Mouse (Mus musculus) midbrain, postnatal 0 days (tissue): ENCODE data around the gene Kiss1r. TPM values are rescaled to one million over a fixed set of nuclear protein-coding genes. Genes with fewer than 3 reads are reported as not detected.
A peak's percentile ranks its signal among the peaks of the same experiment; 100 is the strongest.

ENCODE experiments used
- ATAC-seq: fragments of 200-750 bp; cut with Nextera tagmentation; 2 replicates; pipeline ENCODE4 v1.8.0; 2017; ENCODE audit warnings: moderate number of reproducible peaks, mild to moderate bottlenecking, moderate TSS enrichment, moderate library complexity; ENCODE audit not compliant: low FRiP score
- DNase-seq: peaks from one replicate; pipeline ENCODE4 v3.0.0-alpha.2; 2015; ENCODE audit warnings: low spot score
- H3K27ac ChIP-seq: fragments of 300-500 bp; sonication (generic); 2 replicates; pipeline ENCODE4 v1.5.1; 2014; ENCODE audit warnings: low read depth, mild to moderate bottlenecking, low read length, mixed read lengths
- H3K27me3 ChIP-seq: fragments of 300-500 bp; sonication (generic); 2 replicates; pipeline ENCODE4 v1.6.1; 2014; ENCODE audit warnings: low read length, control low read depth, mixed read lengths; ENCODE audit not compliant: insufficient read depth
- H3K36me3 ChIP-seq: fragments of 300-500 bp; sonication (generic); 2 replicates; pipeline ENCODE4 v1.6.1; 2014; ENCODE audit warnings: low read length, control low read depth, mixed read lengths; ENCODE audit not compliant: insufficient read depth
- H3K4me1 ChIP-seq: fragments of 300-500 bp; sonication (generic); 2 replicates; pipeline ENCODE4 v1.6.1; 2014; ENCODE audit warnings: mild to moderate bottlenecking, control low read depth, antibody characterized with exemption, low read length, mixed read lengths; ENCODE audit not compliant: insufficient read depth
- H3K4me2 ChIP-seq: fragments of 300-500 bp; sonication (generic); 2 replicates; pipeline ENCODE4 v1.6.1; 2014; ENCODE audit warnings: low read depth, mild to moderate bottlenecking, low read length, mixed read lengths; ENCODE audit not compliant: poor library complexity, severe bottlenecking
- H3K4me3 ChIP-seq: fragments of 300-500 bp; sonication (generic); 2 replicates; pipeline ENCODE4 v1.5.1; 2014; ENCODE audit warnings: low read depth, mild to moderate bottlenecking, low read length, moderate library complexity
- H3K9ac ChIP-seq: fragments of 300-500 bp; sonication (generic); replicated peaks from 2 replicates; pipeline ENCODE4 v1.6.1; 2014; ENCODE audit warnings: mild to moderate bottlenecking, low read length, moderate library complexity, mixed read lengths; ENCODE audit not compliant: poor library complexity, severe bottlenecking
- H3K9me3 ChIP-seq: fragments of 300-500 bp; sonication (generic); 2 replicates; pipeline ENCODE4 v1.6.1; 2016; ENCODE audit warnings: low read length, control low read depth
- CTCF ChIP-seq: IDR thresholded peaks from 2 replicates; pipeline ENCODE4 v1.5.1; 2016; ENCODE audit warnings: antibody characterized with exemption, mild to moderate bottlenecking
- WGBS: fragments of 180-500 bp; shearing (Covaris S2); extraction: QIAGEN DNeasy Blood & Tissue Kit; methylation state at CpG from one replicate; pipeline ENCODE4 v1.1.7; 2014; 5-methylcytosine and 5-hydroxymethylcytosine counted together
- polyA plus RNA-seq: library from polyadenylated mRNA; unstranded; fragments of >200 nt; fragmentation: Nextera tagmentation; extraction: Ambion mirVana; gene quantifications from 2 replicates; pipeline ENCODE4 v1.2.1, GENCODE M21; 2015
- total RNA-seq: library from RNA; depleted of rRNA; stranded (reverse); fragments of >200 nt; gene quantifications from 2 replicates; pipeline ENCODE4 v1.2.3, GENCODE M21; 2014

Kiss1r gene
- total and polyA plus RNA-seq, 2 experiments from 2014 or later, result 4.4 to 9.6 TPM

DNA sequence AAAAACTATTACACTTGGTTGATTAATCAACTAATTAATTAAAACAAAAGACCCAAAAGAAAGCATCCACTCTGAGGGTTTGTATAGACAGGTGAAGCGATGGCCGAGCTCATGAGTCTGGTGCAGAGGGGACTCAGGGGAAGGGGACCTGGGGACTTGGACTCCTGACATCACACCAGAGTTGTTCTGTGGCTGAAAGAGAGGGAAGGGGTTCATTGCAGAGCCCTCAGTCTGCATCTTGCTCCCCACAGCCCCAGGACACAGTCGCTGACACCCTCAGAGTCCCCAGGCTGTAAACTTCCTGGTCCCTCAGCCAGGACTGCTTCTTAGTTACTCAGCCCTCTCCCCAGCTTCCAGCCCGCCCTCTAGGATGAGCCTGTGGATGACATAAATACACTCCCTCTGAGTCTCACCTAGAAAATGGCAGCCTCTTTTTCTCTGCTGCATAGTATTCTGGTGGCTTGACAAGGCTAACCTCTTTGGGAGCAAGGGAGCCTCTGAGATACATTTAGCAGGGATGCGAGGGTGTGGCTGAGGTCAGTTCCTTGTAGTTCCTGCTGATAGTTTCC is 845 bp downstream of the Kiss1r start:
- H3K9me3 ChIP-seq, result no peaks in the 10 kb centered on the region
- no peak for ATAC-seq
- WGBS, result 63% methylated on average over 5 of the region's 5 CpGs
- peaks cover 18% of the 10 kb centered on the region for H3K4me1 ChIP-seq
- no peak overlapping the region for H3K27ac ChIP-seq
- H3K27me3 ChIP-seq, result peaks cover 39% of the 10 kb centered on the region
- no peak for TF ChIP-seq CTCF
- no peak for DNase-seq
- peak overlapping the region; percentile 95 for H3K4me2 ChIP-seq
- peak overlapping the region; percentile 59 for H3K4me3 ChIP-seq
- H3K36me3 ChIP-seq, result no peaks in the 10 kb centered on the region
- H3K9ac ChIP-seq, result peak overlapping the region; percentile 86; the same call in 1 of the 2 replicates

DNA sequence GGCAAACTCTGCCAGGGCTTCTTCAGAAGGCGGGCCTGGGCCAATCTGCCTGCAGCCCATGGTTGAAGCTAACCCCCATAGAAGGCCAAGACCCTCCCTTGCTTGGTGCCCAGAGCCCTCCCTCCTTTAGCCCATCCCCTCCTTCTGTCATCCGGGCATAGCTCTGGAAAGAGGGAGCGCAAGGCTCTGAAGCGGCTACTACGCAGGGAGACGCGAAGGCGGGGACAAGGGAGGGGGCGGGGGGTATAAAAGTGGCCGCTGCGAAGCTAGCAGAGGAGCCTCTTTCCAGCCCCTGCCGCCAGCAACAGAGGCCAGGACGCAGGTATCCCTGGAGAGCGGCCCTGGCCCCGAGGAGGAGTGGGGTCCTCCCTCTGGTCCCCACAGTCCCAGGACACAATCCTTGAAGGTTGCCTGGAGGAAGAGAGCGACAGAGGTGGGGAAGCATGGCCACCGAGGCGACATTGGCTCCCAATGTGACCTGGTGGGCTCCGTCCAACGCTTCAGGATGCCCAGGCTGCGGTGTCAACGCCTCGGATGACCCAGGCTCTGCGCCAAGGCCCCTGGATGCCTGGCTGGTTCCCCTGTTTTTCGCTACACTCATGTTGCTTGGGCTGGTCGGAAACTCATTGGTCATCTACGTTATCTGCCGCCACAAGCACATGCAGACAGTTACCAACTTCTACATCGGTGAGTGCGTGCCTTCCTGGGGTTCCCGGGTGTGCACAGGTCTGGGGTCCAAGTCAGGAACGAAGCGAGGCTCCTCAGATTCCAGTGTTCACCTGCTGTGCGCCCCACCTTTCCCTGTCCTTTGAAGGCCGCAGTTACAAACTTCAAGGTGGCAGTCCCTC is 1.7 kb downstream of the Kiss1r start:
- H3K27me3 ChIP-seq, result peaks cover 48% of the 10 kb centered on the region
- no peak overlapping the region for H3K27ac ChIP-seq
- H3K4me3 ChIP-seq, result no peak overlapping the region; the same call in 1 of the 2 replicates
- no peaks in the 10 kb centered on the region for H3K9me3 ChIP-seq
- 6% methylated on average over 35 of the region's 35 CpGs for WGBS
- H3K4me2 ChIP-seq, result no peak overlapping the region; the same call in 1 of the 2 replicates
- H3K4me1 ChIP-seq, result peaks cover 18% of the 10 kb centered on the region
- TF ChIP-seq CTCF, result no peak
- no peaks in the 10 kb centered on the region for H3K36me3 ChIP-seq
- H3K9ac ChIP-seq, result no peak overlapping the region
- ATAC-seq, result no peak
- DNase-seq, result no peak

DNA sequence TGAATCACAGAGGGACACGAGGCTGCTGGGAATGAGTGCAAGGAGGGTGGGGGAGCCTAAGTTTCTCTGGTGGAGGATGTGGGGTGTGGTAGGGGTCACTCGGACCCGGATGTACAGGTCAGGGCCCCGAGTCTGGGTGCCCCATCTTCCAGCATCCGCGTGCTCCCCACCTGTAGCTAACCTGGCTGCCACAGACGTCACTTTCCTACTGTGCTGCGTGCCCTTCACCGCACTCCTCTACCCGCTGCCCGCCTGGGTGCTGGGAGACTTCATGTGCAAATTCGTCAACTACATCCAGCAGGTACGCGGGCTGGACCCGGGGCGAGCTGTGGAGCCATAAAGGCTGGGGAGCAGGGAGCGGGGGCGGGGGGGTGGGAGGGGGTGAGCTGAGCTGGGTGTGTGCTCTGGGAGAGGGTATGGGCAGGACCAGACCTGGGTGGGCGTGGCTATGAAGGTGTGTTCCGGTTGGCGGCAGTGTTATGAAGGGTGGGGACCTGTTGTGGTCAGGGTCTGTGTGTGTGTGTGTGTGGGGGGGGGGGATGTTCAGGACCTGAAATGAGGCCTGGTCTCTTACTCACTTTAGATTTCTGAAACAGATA is 2.6 kb downstream of the Kiss1r start:
- Histone ChIP-seq H3K9me3 (no peaks in the 10 kb centered on the region), H3K4me1 (peaks cover 17% of the 10 kb centered on the region), H3K4me2 (0 out of 2 replicates have a peak overlapping the region, but pooled peaks have one; percentile 20), H3K4me3 (no peak overlapping the region), H3K27ac (no peak overlapping the region), H3K36me3 (no peaks in the 10 kb centered on the region), H3K27me3 (peaks cover 50% of the 10 kb centered on the region), H3K9ac (no peak overlapping the region)
- WGBS, result 5% methylated on average over 21 of the region's 21 CpGs
- DNase-seq (no peak), ATAC-seq (no peak)
- TF ChIP-seq CTCF, result no peak

DNA sequence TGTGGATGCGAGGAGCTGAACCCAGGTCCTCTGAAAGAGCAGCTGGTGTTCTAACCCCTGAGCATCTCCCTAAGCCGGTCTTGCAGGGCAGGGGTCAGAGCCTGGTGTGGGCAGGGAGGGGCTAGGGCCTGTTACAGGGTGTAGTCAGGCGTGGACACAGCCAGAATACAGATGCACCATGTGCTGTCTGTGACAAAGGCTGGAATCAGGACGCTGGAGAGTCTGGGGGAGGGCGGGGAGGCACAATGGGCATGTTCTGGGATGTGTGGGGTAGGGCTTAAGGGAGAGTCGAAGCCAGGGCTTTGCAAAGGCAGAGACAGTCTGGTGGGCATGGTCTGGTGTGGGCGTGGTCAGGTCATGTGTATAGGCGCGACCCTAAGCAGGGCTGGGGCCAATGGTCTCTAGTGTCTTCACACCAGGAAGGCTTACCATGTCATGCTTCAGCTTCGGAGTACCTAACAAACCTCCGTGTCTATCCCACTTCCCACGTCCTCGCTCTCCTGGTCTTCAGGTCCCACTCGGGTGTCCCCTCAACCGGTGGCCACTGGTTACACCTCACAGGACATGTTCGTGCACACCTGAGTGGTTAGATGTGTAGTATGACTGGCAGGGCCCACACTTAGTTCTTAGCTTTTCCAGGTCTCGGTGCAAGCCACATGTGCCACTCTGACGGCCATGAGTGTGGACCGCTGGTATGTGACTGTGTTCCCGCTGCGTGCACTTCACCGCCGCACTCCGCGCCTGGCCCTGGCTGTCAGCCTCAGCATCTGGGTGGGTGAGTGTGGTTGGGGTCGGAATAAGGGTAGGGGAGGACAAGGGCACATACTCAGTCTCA is 3.5 kb downstream of the Kiss1r start:
- H3K27ac ChIP-seq, result no peak overlapping the region
- peaks cover 13% of the 10 kb centered on the region for H3K4me1 ChIP-seq
- H3K9me3 ChIP-seq, result no peaks in the 10 kb centered on the region
- no peaks in the 10 kb centered on the region for H3K36me3 ChIP-seq
- peaks cover 50% of the 10 kb centered on the region for H3K27me3 ChIP-seq
- H3K9ac ChIP-seq, result no peak overlapping the region
- no peak for TF ChIP-seq CTCF
- DNase-seq (no peak), ATAC-seq (peak; percentile 9; the same call in 1 of the 2 replicates)
- peak overlapping the region; percentile 47 for H3K4me2 ChIP-seq
- H3K4me3 ChIP-seq, result peak overlapping the region; percentile 37
- WGBS, result 17% methylated on average over 26 of the region's 26 CpGs

- DNase-seq (no peak), ATAC-seq (no peak)
- 3% methylated on average over 34 of the region's 41 CpGs for WGBS
- TF ChIP-seq CTCF, result no peak
- Histone ChIP-seq H3K4me3 (peak within 1 kb of the TSS; percentile 37), H3K4me1 (peaks cover 12% of the 10 kb centered on the region), H3K9me3 (no peaks in the 10 kb centered on the region), H3K36me3 (no peaks in the 10 kb centered on the region), H3K4me2 (peak within 1 kb of the TSS; percentile 47), H3K27me3 (peaks cover 50% of the 10 kb centered on the region), H3K9ac (peak within 1 kb of the TSS; percentile 25), H3K27ac (no peak within 1 kb of the TSS)
Measured at GRCm38 (mm10) chr10:79920958-79921535, 4.3 kb downstream of the Kiss1r start, which contains the start of gene R3hdm4. R3hdm4 (minus strand) TSS chr10:79921208.
